Mouse (Mus musculus): Measurements from ENCODE around the gene Tmem37. TPM values are rescaled to one million over a fixed set of nuclear protein-coding genes. Genes with fewer than 3 reads are reported as not detected.

Gene Tmem37
- polyA plus RNA-seq, 1 experiment, result 38.4 TPM

DNA sequence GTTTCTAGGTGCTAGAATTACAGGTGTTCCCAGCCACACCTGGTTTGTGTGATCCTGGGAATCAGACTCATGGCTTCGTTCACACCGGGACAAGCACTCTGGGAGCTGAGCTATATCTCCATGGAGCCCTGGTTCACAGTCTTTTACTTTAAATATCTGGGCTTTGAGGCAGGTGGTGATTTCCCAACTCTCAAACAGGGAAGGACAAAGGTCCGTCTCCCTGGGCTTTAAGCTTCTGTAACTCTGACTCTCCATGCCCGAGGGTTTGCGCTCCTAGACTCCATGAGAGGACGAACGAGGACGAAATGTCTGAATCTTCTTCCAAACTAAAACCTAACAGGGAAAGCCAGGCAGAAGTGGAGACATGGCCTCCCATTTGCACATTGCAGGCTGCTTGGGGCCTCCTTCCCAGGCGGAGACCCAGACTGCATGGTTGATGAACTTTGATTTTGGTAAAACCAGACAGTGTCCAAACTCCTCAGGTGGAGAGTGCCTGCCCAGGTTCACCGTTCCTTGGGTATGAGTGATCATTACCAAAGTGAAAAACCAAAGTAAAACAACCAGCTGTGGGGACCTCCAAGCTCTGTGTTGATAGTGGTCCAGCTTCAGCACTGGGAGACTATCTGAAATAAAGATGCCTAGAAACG is 9.7 kb downstream of the Tmem37 start:
- H3K79me2 ChIP-seq (ENCODE audit: control insufficient read depth, insufficient read depth), result peaks cover 3% of the 10 kb centered on the region
- no peak overlapping the region for H3ac ChIP-seq (ENCODE audit: control insufficient read depth, insufficient read length, low read depth)
- no peaks in the 10 kb centered on the region for H3K27me3 ChIP-seq (ENCODE audit: control insufficient read depth, insufficient read depth, insufficient read length)
- H3K4me3 ChIP-seq (ENCODE audit: insufficient read depth, poor library complexity, severe bottlenecking), result no peak overlapping the region
- no peaks in the 10 kb centered on the region for H3K79me3 ChIP-seq (ENCODE audit: low read depth)
- TF ChIP-seq MYOG (IDR thresholded peaks at IDR 0.05; ENCODE audit: control insufficient read depth, extremely low read depth, insufficient read length) (no peak), FOSL1 (IDR thresholded peaks at IDR 0.05; ENCODE audit: insufficient read depth, low read length, poor library complexity, severe bottlenecking) (no peak), CEBPB (IDR thresholded peaks at IDR 0.05; ENCODE audit: low read depth) (no peak), CTCF (IDR thresholded peaks at IDR 0.05; ENCODE audit: control insufficient read depth, insufficient read depth, insufficient read length) (no peak), USF1 (IDR thresholded peaks at IDR 0.05; ENCODE audit: low read depth) (no peak), MAX (IDR thresholded peaks at IDR 0.05) (no peak), MYOD1 (IDR thresholded peaks at IDR 0.05; ENCODE audit: control insufficient read depth, insufficient read length, low read depth) (no peak)
- peaks cover 27% of the 10 kb centered on the region for H3K36me3 ChIP-seq (ENCODE audit: control insufficient read depth, insufficient read depth)

DNA sequence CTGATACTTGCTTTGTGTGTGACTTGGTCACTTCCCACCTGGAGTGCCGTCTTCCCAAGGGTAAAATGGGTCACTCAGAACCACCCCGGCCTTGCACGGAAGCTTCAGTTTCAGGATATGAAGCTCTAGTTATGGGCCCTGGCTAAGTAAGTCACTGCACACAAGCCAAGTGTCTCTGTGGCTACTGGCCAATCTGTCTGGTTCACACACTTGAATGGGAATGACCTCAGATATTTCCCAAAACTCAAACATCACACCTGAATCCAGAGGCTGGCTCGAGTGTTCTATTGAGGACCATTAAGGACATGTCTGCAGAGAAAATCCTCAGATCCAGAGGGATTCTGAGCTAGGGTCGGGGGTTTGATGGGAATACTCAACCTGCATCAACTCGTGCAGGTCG is 11.6 kb downstream of the Tmem37 start:
- Histone ChIP-seq H3ac (ENCODE audit: control insufficient read depth, insufficient read length, low read depth) (no peak overlapping the region), H3K79me3 (ENCODE audit: low read depth) (no peaks in the 10 kb centered on the region), H3K36me3 (ENCODE audit: control insufficient read depth, insufficient read depth) (peaks cover 15% of the 10 kb centered on the region), H3K27me3 (ENCODE audit: control insufficient read depth, insufficient read depth, insufficient read length) (no peaks in the 10 kb centered on the region), H3K4me3 (ENCODE audit: insufficient read depth, poor library complexity, severe bottlenecking) (no peak overlapping the region), H3K79me2 (ENCODE audit: control insufficient read depth, insufficient read depth) (no peaks in the 10 kb centered on the region)
- no peak for TF ChIP-seq CEBPB (IDR thresholded peaks at IDR 0.05; ENCODE audit: low read depth)

GRCm38 (mm10) chr1:120060687-120061086 is 13.2 kb downstream of the Tmem37 start:
- Histone ChIP-seq H3K27me3 (ENCODE audit: control insufficient read depth, insufficient read depth, insufficient read length) (no peaks in the 10 kb centered on the region), H3K79me2 (ENCODE audit: control insufficient read depth, insufficient read depth) (no peaks in the 10 kb centered on the region), H3K36me3 (ENCODE audit: control insufficient read depth, insufficient read depth) (peaks cover 2% of the 10 kb centered on the region), H3K79me3 (ENCODE audit: low read depth) (no peaks in the 10 kb centered on the region), H3K4me3 (ENCODE audit: insufficient read depth, poor library complexity, severe bottlenecking) (no peak overlapping the region), H3ac (ENCODE audit: control insufficient read depth, insufficient read length, low read depth) (no peak overlapping the region)
- TF ChIP-seq MAX (IDR thresholded peaks at IDR 0.05) (no peak), CTCF (IDR thresholded peaks at IDR 0.05; ENCODE audit: control insufficient read depth, insufficient read depth, insufficient read length) (no peak), MYOD1 (IDR thresholded peaks at IDR 0.05; ENCODE audit: control insufficient read depth, insufficient read length, low read depth) (no peak), USF1 (IDR thresholded peaks at IDR 0.05; ENCODE audit: low read depth) (no peak), FOSL1 (IDR thresholded peaks at IDR 0.05; ENCODE audit: insufficient read depth, low read length, poor library complexity, severe bottlenecking) (no peak), MYOG (IDR thresholded peaks at IDR 0.05; ENCODE audit: control insufficient read depth, extremely low read depth, insufficient read length) (no peak), CEBPB (IDR thresholded peaks at IDR 0.05; ENCODE audit: low read depth) (no peak)

GRCm38 (mm10) chr1:120057674-120058430 is 16.0 kb downstream of the Tmem37 start:
- no peaks in the 10 kb centered on the region for H3K79me2 ChIP-seq (ENCODE audit: control insufficient read depth, insufficient read depth)
- H3K27me3 ChIP-seq (ENCODE audit: control insufficient read depth, insufficient read depth, insufficient read length), result no peaks in the 10 kb centered on the region
- TF ChIP-seq CEBPB (IDR thresholded peaks at IDR 0.05; ENCODE audit: low read depth), result no peak
- no peak for TF ChIP-seq MYOG (IDR thresholded peaks at IDR 0.05; ENCODE audit: control insufficient read depth, extremely low read depth, insufficient read length)
- TF ChIP-seq USF1 (IDR thresholded peaks at IDR 0.05; ENCODE audit: low read depth), result no peak
- TF ChIP-seq MAX (IDR thresholded peaks at IDR 0.05), result no peak
- TF ChIP-seq MYOD1 (IDR thresholded peaks at IDR 0.05; ENCODE audit: control insufficient read depth, insufficient read length, low read depth), result no peak
- no peak for TF ChIP-seq CTCF (IDR thresholded peaks at IDR 0.05; ENCODE audit: control insufficient read depth, insufficient read depth, insufficient read length)
- no peak for TF ChIP-seq FOSL1 (IDR thresholded peaks at IDR 0.05; ENCODE audit: insufficient read depth, low read length, poor library complexity, severe bottlenecking)
- no peak overlapping the region for H3K4me3 ChIP-seq (ENCODE audit: insufficient read depth, poor library complexity, severe bottlenecking)
- H3ac ChIP-seq (ENCODE audit: control insufficient read depth, insufficient read length, low read depth), result no peak overlapping the region
- no peaks in the 10 kb centered on the region for H3K79me3 ChIP-seq (ENCODE audit: low read depth)
- no peaks in the 10 kb centered on the region for H3K36me3 ChIP-seq (ENCODE audit: control insufficient read depth, insufficient read depth)

- no peaks in the 10 kb centered on the region for H3K27me3 ChIP-seq (ENCODE audit: control insufficient read depth, insufficient read depth, insufficient read length)
- H3K79me2 ChIP-seq (ENCODE audit: control insufficient read depth, insufficient read depth), result no peaks in the 10 kb centered on the region
- no peak overlapping the region for H3ac ChIP-seq (ENCODE audit: control insufficient read depth, insufficient read length, low read depth)
- no peak overlapping the region for H3K4me3 ChIP-seq (ENCODE audit: insufficient read depth, poor library complexity, severe bottlenecking)
- TF ChIP-seq USF1 (IDR thresholded peaks at IDR 0.05; ENCODE audit: low read depth), result no peak
- no peak for TF ChIP-seq CEBPB (IDR thresholded peaks at IDR 0.05; ENCODE audit: low read depth)
- no peak for TF ChIP-seq FOSL1 (IDR thresholded peaks at IDR 0.05; ENCODE audit: insufficient read depth, low read length, poor library complexity, severe bottlenecking)
- no peak for TF ChIP-seq MYOG (IDR thresholded peaks at IDR 0.05; ENCODE audit: control insufficient read depth, extremely low read depth, insufficient read length)
- TF ChIP-seq MYOD1 (IDR thresholded peaks at IDR 0.05; ENCODE audit: control insufficient read depth, insufficient read length, low read depth), result no peak
- no peak for TF ChIP-seq MAX (IDR thresholded peaks at IDR 0.05)
- no peak for TF ChIP-seq CTCF (IDR thresholded peaks at IDR 0.05; ENCODE audit: control insufficient read depth, insufficient read depth, insufficient read length)
- no peaks in the 10 kb centered on the region for H3K79me3 ChIP-seq (ENCODE audit: low read depth)
- no peaks in the 10 kb centered on the region for H3K36me3 ChIP-seq (ENCODE audit: control insufficient read depth, insufficient read depth)
Measured at GRCm38 (mm10) chr1:120057044-120057443, 16.8 kb downstream of the Tmem37 start.

Measured in C2C12 (cell line).